Mouse (Mus musculus) olfactory bulb, adult 2 months (tissue): ENCODE data around the gene Prkra.

Experiments used
- CTCF ChIP-seq: fragments of 200-500 bp; IDR thresholded peaks from 2 replicates; pipeline ENCODE4 v1.5.1; 2012; ENCODE audit warnings: low read depth, mild to moderate bottlenecking, low read length, moderate library complexity; ENCODE audit not compliant: insufficient read depth
- POLR2A ChIP-seq: fragments of 200-500 bp; IDR thresholded peaks from 2 replicates; pipeline ENCODE4 v1.6.1; 2012; ENCODE audit warnings: mild to moderate bottlenecking, low read depth, low read length, moderate library complexity; ENCODE audit not compliant: insufficient read depth

- no peak for TF ChIP-seq POLR2A
- no peak for TF ChIP-seq CTCF
Observed at GRCm38 (mm10) chr2:76693765-76694164, 46.0 kb upstream of the Prkra start.
